Mouse (Mus musculus) ES-Bruce4 (cell line): ENCODE measurements around the gene Tgfa. TPM values are rescaled to one million over a fixed set of nuclear protein-coding genes. Genes with fewer than 3 reads are reported as not detected.

Experiments used
- H3K27ac ChIP-seq: 2 replicates; pipeline ENCODE4 v1.5.1; 2012; ENCODE audit warnings: low read length, inconsistent platforms; ENCODE audit not compliant: insufficient read depth
- H3K27me3 ChIP-seq: 2 replicates; pipeline ENCODE4 v1.6.1; 2012; ENCODE audit warnings: mild to moderate bottlenecking, low read length, inconsistent platforms; ENCODE audit not compliant: control insufficient read depth, poor library complexity, insufficient read depth, severe bottlenecking
- H3K36me3 ChIP-seq: 2 replicates; pipeline ENCODE4 v1.6.1; 2012; ENCODE audit warnings: inconsistent platforms, mild to moderate bottlenecking, low read length, moderate library complexity; ENCODE audit not compliant: control insufficient read depth, poor library complexity, insufficient read depth, severe bottlenecking
- H3K4me1 ChIP-seq: one replicate; pipeline ENCODE4 v1.8.1; 2011; ENCODE audit warnings: low read length; ENCODE audit not compliant: control insufficient read depth, insufficient read depth
- H3K4me3 ChIP-seq: 2 replicates; pipeline ENCODE4 v1.5.1; 2011; ENCODE audit warnings: low read depth, mild to moderate bottlenecking, low read length
- H3K9ac ChIP-seq: 2 replicates; pipeline ENCODE4 v1.6.1; 2012; ENCODE audit warnings: low read depth, mild to moderate bottlenecking, inconsistent platforms; ENCODE audit not compliant: poor library complexity, severe bottlenecking
- H3K9me3 ChIP-seq: replicated peaks from 2 replicates; pipeline ENCODE4 v1.6.1; 2012; ENCODE audit warnings: mild to moderate bottlenecking, low read length, inconsistent platforms; ENCODE audit not compliant: control insufficient read depth, poor library complexity, insufficient read depth, severe bottlenecking
- CTCF ChIP-seq: IDR thresholded peaks from one replicate; pipeline ENCODE4 v1.8.1; 2011; ENCODE audit warnings: low read depth, low read length
- EP300 ChIP-seq: IDR thresholded peaks from 2 replicates; pipeline ENCODE4 v1.6.1; 2011; ENCODE audit warnings: low read depth, low read length; ENCODE audit not compliant: insufficient read depth
- POLR2A ChIP-seq: IDR thresholded peaks from one replicate; pipeline ENCODE4 v1.8.1; 2011; ENCODE audit warnings: low read length; ENCODE audit not compliant: insufficient read depth
- polyA plus RNA-seq: library from polyadenylated mRNA; stranded (reverse); fragments of >200 nt; gene quantifications from 2 replicates; pipeline ENCODE4 v1.2.4, GENCODE M21; 2011; ENCODE audit warnings: low read depth; ENCODE audit not compliant: missing spikeins, insufficient read depth, insufficient read length

Gene Tgfa
- polyA plus RNA-seq, 1 experiment = 7.4 TPM

DNA sequence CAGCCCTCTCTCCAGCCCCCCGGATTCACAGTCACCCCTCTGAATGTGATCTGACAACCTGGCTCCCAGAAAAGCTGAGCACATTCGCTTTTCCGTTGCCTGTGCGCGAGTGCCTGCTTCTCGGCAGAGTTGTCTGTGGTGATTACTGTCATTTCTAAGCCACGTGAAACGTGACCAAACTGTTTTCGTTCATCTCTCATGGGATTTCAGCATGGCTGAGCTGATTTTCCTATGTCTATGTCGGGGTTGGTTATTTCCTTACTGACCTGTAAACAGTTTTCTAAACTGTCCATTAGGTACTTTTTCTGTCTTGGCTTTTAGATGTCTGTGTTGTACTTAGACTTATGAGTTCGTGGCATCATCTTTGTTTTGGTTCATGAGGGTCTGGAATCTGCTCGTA is 12.0 kb downstream of the Tgfa start:
- Histone ChIP-seq H3K9me3 (no peaks in the 10 kb centered on the region; the same call in 1 of the 2 replicates), H3K4me1 (peaks cover 3% of the 10 kb centered on the region), H3K36me3 (no peaks in the 10 kb centered on the region), H3K4me3 (no peak overlapping the region), H3K27me3 (no peaks in the 10 kb centered on the region), H3K9ac (no peak overlapping the region), H3K27ac (no peak overlapping the region)
- TF ChIP-seq CTCF = no peak
- no peak for TF ChIP-seq POLR2A
- no peak for TF ChIP-seq EP300

DNA sequence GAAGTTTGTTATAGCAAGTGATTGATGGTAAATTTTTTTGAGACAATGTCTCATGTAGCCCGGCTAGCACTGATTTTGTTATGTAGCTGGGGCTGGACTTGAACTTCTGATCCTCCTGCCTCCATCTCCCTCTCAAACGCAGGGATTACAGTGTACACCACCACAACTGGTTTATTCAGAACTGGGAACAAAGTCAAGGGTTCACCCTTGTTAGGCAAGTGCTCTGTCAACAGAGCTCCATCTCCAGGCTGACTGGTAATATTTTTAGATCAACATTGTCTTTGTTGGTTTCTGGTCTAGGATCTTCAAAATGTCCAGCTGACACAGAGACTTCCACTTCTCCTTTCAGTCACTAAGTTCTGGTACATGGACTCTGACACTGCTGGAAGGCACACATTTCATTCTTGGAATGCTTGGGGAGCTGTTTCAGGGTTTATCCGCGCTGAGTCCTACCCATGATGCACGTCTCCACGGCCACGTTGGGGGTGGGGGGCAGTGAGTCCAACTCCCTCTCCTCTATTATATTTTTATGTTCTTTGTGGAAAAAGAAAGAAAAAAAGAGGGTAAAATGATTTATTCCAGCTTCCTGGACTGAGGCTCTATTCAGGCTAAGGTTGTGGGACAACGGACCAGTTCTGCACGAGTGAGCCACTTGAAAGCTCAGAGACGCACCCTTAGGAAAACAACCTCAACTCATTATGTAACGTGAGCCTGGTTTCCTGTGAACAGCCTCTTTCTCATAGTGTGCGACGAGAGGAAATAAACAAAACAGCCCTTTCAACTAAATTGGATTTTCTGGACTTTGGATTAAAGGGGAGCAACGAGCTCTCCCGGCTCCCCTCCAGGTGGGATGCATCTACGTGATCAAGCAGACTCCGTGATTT is 14.4 kb downstream of the Tgfa start:
- no peaks in the 10 kb centered on the region for H3K9me3 ChIP-seq
- H3K27me3 ChIP-seq = no peaks in the 10 kb centered on the region
- no peaks in the 10 kb centered on the region for H3K36me3 ChIP-seq
- H3K9ac ChIP-seq = no peak overlapping the region
- H3K4me1 ChIP-seq = peaks cover 3% of the 10 kb centered on the region
- TF ChIP-seq CTCF (no peak), POLR2A (no peak), EP300 (no peak)
- H3K27ac ChIP-seq = no peak overlapping the region
- H3K4me3 ChIP-seq = no peak overlapping the region

GRCm38 (mm10) chr6:86210017-86210408 is 15.0 kb downstream of the Tgfa start:
- Histone ChIP-seq H3K27me3 (no peaks in the 10 kb centered on the region), H3K4me1 (peaks cover 3% of the 10 kb centered on the region), H3K4me3 (no peak overlapping the region), H3K9me3 (no peaks in the 10 kb centered on the region), H3K9ac (no peak overlapping the region), H3K27ac (no peak overlapping the region), H3K36me3 (no peaks in the 10 kb centered on the region)
- no peak for TF ChIP-seq EP300
- no peak for TF ChIP-seq CTCF
- no peak for TF ChIP-seq POLR2A

DNA sequence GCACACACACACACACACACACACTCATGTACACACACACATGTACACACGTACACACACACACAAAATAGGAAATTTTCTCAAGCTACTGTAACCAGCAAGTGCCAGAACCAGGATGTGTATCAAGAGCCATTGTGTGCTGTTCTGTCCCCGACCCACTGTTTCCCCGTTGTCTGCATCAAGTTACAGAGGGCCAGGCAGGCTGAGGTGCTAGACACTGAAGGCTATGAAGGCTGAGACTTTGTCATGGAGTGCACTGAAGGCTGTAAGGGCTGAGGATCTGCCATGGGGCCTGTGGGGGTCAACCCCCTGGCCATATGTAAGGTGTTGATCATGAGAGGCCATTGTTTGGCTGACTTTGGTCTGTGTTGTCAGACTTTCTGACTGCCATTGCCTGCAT is 15.6 kb downstream of the Tgfa start:
- H3K4me1 ChIP-seq = peaks cover 3% of the 10 kb centered on the region
- no peak overlapping the region for H3K9ac ChIP-seq
- H3K9me3 ChIP-seq = no peaks in the 10 kb centered on the region
- H3K27me3 ChIP-seq = no peaks in the 10 kb centered on the region
- TF ChIP-seq EP300 (no peak), POLR2A (no peak)
- no peaks in the 10 kb centered on the region for H3K36me3 ChIP-seq
- H3K27ac ChIP-seq = no peak overlapping the region
- H3K4me3 ChIP-seq = no peak overlapping the region

GRCm38 (mm10) chr6:86211081-86211763 is 16.2 kb downstream of the Tgfa start:
- Histone ChIP-seq H3K4me1 (peaks cover 3% of the 10 kb centered on the region), H3K4me3 (no peak overlapping the region), H3K9me3 (no peaks in the 10 kb centered on the region), H3K36me3 (no peaks in the 10 kb centered on the region), H3K9ac (no peak overlapping the region), H3K27me3 (no peaks in the 10 kb centered on the region), H3K27ac (no peak overlapping the region)
- TF ChIP-seq EP300 = peak; percentile 65; the same call in 1 of the 2 replicates
- TF ChIP-seq CTCF = no peak

GRCm38 (mm10) chr6:86212871-86213640 is 18.0 kb downstream of the Tgfa start:
- TF ChIP-seq POLR2A (no peak), CTCF (no peak), EP300 (no peak)
- Histone ChIP-seq H3K36me3 (no peaks in the 10 kb centered on the region), H3K9ac (no peak overlapping the region), H3K27ac (no peak overlapping the region), H3K27me3 (no peaks in the 10 kb centered on the region), H3K4me1 (peaks cover 3% of the 10 kb centered on the region), H3K4me3 (no peak overlapping the region), H3K9me3 (no peaks in the 10 kb centered on the region)
